Mouse (Mus musculus): ENCODE data around the gene Bpi. TPM values are rescaled to one million over a fixed set of nuclear protein-coding genes. Genes with fewer than 3 reads are reported as not detected.

Gene Bpi
- polyA plus RNA-seq, 1 experiment from 2014 or later: not detected

- no peak overlapping the region for H3K9ac ChIP-seq
- ATAC-seq: no peak
- no peak overlapping the region for H3K4me3 ChIP-seq
- 64% methylated on average over 18 of the region's 18 CpGs for WGBS (ENCODE audit: insufficient replicate concordance)
- H3K4me2 ChIP-seq: no peak overlapping the region
- H3K4me1 ChIP-seq: peaks cover 6% of the 10 kb centered on the region; the same call in 1 of the 2 replicates
- H3K27ac ChIP-seq: no peak overlapping the region
- no peaks in the 10 kb centered on the region for H3K9me3 ChIP-seq (replicated peaks)
- 0 out of 2 replicates have a peak, but pooled peaks cover 6% of the 10 kb centered on the region for H3K27me3 ChIP-seq (replicated peaks)
- no peaks in the 10 kb centered on the region for H3K36me3 ChIP-seq
These were observed 14.6 kb upstream of the Bpi start for GRCm38 (mm10) chr2:158243129-158243870.

GRCm38 (mm10) chr2:158245072-158245817 is 12.6 kb upstream of the Bpi start:
- H3K9me3 ChIP-seq (replicated peaks): no peaks in the 10 kb centered on the region

GRCm38 (mm10) chr2:158247852-158248251 is 10.0 kb upstream of the Bpi start:
- Histone ChIP-seq H3K9me3 (replicated peaks) (no peaks in the 10 kb centered on the region), H3K4me3 (no peak overlapping the region), H3K4me2 (no peak overlapping the region), H3K36me3 (no peaks in the 10 kb centered on the region), H3K9ac (no peak overlapping the region), H3K27me3 (replicated peaks) (0 out of 2 replicates have a peak, but pooled peaks cover 2% of the 10 kb centered on the region), H3K27ac (no peak overlapping the region), H3K4me1 (peaks cover 14% of the 10 kb centered on the region; the same call in 1 of the 2 replicates)
- WGBS (ENCODE audit: insufficient replicate concordance): 76% methylated on average over 6 of the region's 6 CpGs
- no peak for ATAC-seq

More at GRCm38 (mm10) chr2:158245072-158245817, 12.6 kb upstream of the Bpi start:
- Histone ChIP-seq H3K27me3 (replicated peaks) (0 out of 2 replicates have a peak, but pooled peaks cover 6% of the 10 kb centered on the region), H3K27ac (no peak overlapping the region), H3K4me1 (peaks cover 8% of the 10 kb centered on the region; the same call in 1 of the 2 replicates), H3K9ac (no peak overlapping the region), H3K36me3 (no peaks in the 10 kb centered on the region), H3K4me3 (no peak overlapping the region), H3K4me2 (no peak overlapping the region)
- 58% methylated on average over 4 of the region's 4 CpGs for WGBS (ENCODE audit: insufficient replicate concordance)
- ATAC-seq: no peak

- ATAC-seq: no peak
- Histone ChIP-seq H3K27ac (no peak overlapping the region), H3K27me3 (replicated peaks) (no peaks in the 10 kb centered on the region), H3K9me3 (replicated peaks) (no peaks in the 10 kb centered on the region), H3K4me3 (no peak overlapping the region), H3K4me2 (no peak overlapping the region), H3K4me1 (peaks cover 14% of the 10 kb centered on the region; the same call in 1 of the 2 replicates), H3K36me3 (no peaks in the 10 kb centered on the region), H3K9ac (no peak overlapping the region)
- WGBS (ENCODE audit: insufficient replicate concordance): 39% methylated on average over 7 of the region's 7 CpGs
These were observed 9.6 kb upstream of the Bpi start for GRCm38 (mm10) chr2:158248318-158248717.

GRCm38 (mm10) chr2:158250558-158250957 is 7.3 kb upstream of the Bpi start:
- no peak overlapping the region for H3K4me3 ChIP-seq
- no peak overlapping the region for H3K9ac ChIP-seq
- no peak for ATAC-seq
- H3K9me3 ChIP-seq (replicated peaks): no peaks in the 10 kb centered on the region
- no peaks in the 10 kb centered on the region for H3K36me3 ChIP-seq
- no peaks in the 10 kb centered on the region for H3K27me3 ChIP-seq (replicated peaks)
- 48% methylated on average over 4 of the region's 4 CpGs for WGBS (ENCODE audit: insufficient replicate concordance)
- no peak overlapping the region for H3K27ac ChIP-seq
- no peak overlapping the region for H3K4me2 ChIP-seq
- 0 out of 2 replicates have a peak, but pooled peaks cover 14% of the 10 kb centered on the region for H3K4me1 ChIP-seq

GRCm38 (mm10) chr2:158253806-158254205 is 4.1 kb upstream of the Bpi start:
- ATAC-seq: no peak
- no peaks in the 10 kb centered on the region for H3K36me3 ChIP-seq
- H3K27me3 ChIP-seq (replicated peaks): peaks cover 13% of the 10 kb centered on the region
- no peak overlapping the region for H3K4me2 ChIP-seq
- no peaks in the 10 kb centered on the region for H3K9me3 ChIP-seq (replicated peaks)
- H3K27ac ChIP-seq: no peak overlapping the region
- no peak overlapping the region for H3K4me3 ChIP-seq
- no peak overlapping the region for H3K9ac ChIP-seq
- 59% methylated on average over 5 of the region's 5 CpGs for WGBS (ENCODE audit: insufficient replicate concordance)
- H3K4me1 ChIP-seq: peaks cover 15% of the 10 kb centered on the region; the same call in 1 of the 2 replicates

GRCm38 (mm10) chr2:158256894-158257293 is 1.0 kb upstream of the Bpi start:
- H3K9ac ChIP-seq: no peak overlapping the region
- no peaks in the 10 kb centered on the region for H3K9me3 ChIP-seq (replicated peaks)
- ATAC-seq: no peak
- no peak overlapping the region for H3K27ac ChIP-seq
- peaks cover 28% of the 10 kb centered on the region for H3K27me3 ChIP-seq (replicated peaks)
- H3K4me3 ChIP-seq: no peak overlapping the region
- H3K4me2 ChIP-seq: no peak overlapping the region
- H3K4me1 ChIP-seq: peaks cover 9% of the 10 kb centered on the region; the same call in 1 of the 2 replicates
- 28% methylated on average over 5 of the region's 5 CpGs for WGBS (ENCODE audit: insufficient replicate concordance)
- H3K36me3 ChIP-seq: no peaks in the 10 kb centered on the region

- Histone ChIP-seq H3K4me1 (peaks cover 9% of the 10 kb centered on the region; the same call in 1 of the 2 replicates), H3K27ac (no peak overlapping the region), H3K4me3 (no peak overlapping the region), H3K9me3 (replicated peaks) (no peaks in the 10 kb centered on the region), H3K27me3 (replicated peaks) (peaks cover 31% of the 10 kb centered on the region), H3K9ac (no peak overlapping the region), H3K36me3 (no peaks in the 10 kb centered on the region), H3K4me2 (peak overlapping the region; percentile 13; the same call in 1 of the 2 replicates)
- WGBS (ENCODE audit: insufficient replicate concordance): 6% methylated on average over 12 of the region's 12 CpGs
- ATAC-seq: peak; percentile 34; the same call in 1 of the 2 replicates
These were observed 887 bp downstream of the Bpi start for GRCm38 (mm10) chr2:158258781-158259180.

GRCm38 (mm10) chr2:158259498-158259897 is 1.6 kb downstream of the Bpi start:
- H3K4me1 ChIP-seq: peaks cover 9% of the 10 kb centered on the region; the same call in 1 of the 2 replicates
- peaks cover 33% of the 10 kb centered on the region for H3K27me3 ChIP-seq (replicated peaks)
- no peak overlapping the region for H3K27ac ChIP-seq
- no peaks in the 10 kb centered on the region for H3K36me3 ChIP-seq
- H3K9me3 ChIP-seq (replicated peaks): no peaks in the 10 kb centered on the region
- H3K9ac ChIP-seq: no peak overlapping the region
- H3K4me3 ChIP-seq: no peak overlapping the region
- WGBS (ENCODE audit: insufficient replicate concordance): 63% methylated on average over 8 of the region's 8 CpGs
- no peak overlapping the region for H3K4me2 ChIP-seq
- ATAC-seq: no peak

- Histone ChIP-seq H3K9ac (no peak overlapping the region), H3K9me3 (replicated peaks) (no peaks in the 10 kb centered on the region), H3K4me2 (no peak overlapping the region), H3K4me3 (no peak overlapping the region), H3K36me3 (no peaks in the 10 kb centered on the region), H3K27ac (no peak overlapping the region), H3K27me3 (replicated peaks) (peaks cover 23% of the 10 kb centered on the region; the same call in 1 of the 2 replicates), H3K4me1 (no peaks in the 10 kb centered on the region)
- 57% methylated on average over 3 of the region's 3 CpGs for WGBS (ENCODE audit: insufficient replicate concordance)
- ATAC-seq: no peak
These were observed 7.0 kb downstream of the Bpi start for GRCm38 (mm10) chr2:158264877-158265276.

- Histone ChIP-seq H3K4me3 (no peak overlapping the region), H3K4me1 (no peaks in the 10 kb centered on the region), H3K9ac (no peak overlapping the region), H3K27ac (no peak overlapping the region), H3K4me2 (no peak overlapping the region), H3K36me3 (no peaks in the 10 kb centered on the region), H3K9me3 (replicated peaks) (no peaks in the 10 kb centered on the region), H3K27me3 (replicated peaks) (0 out of 2 replicates have a peak, but pooled peaks cover 13% of the 10 kb centered on the region)
- ATAC-seq: no peak
- WGBS (ENCODE audit: insufficient replicate concordance): 72% methylated on average over 8 of the region's 8 CpGs
These were observed 12.1 kb downstream of the Bpi start for GRCm38 (mm10) chr2:158270017-158270416.

GRCm38 (mm10) chr2:158273646-158274045 is 15.8 kb downstream of the Bpi start:
- Histone ChIP-seq H3K9ac (no peak overlapping the region), H3K4me1 (no peaks in the 10 kb centered on the region), H3K27ac (no peak overlapping the region), H3K4me3 (no peak overlapping the region), H3K4me2 (no peak overlapping the region), H3K9me3 (replicated peaks) (no peaks in the 10 kb centered on the region), H3K36me3 (no peaks in the 10 kb centered on the region), H3K27me3 (replicated peaks) (0 out of 2 replicates have a peak, but pooled peaks cover 9% of the 10 kb centered on the region)
- WGBS (ENCODE audit: insufficient replicate concordance): 40% methylated on average over 2 of the region's 2 CpGs
- no peak for ATAC-seq
